Mouse (Mus musculus) CH12.LX (cell line): ENCODE measurements around the gene Fstl4. TPM values are rescaled to one million over a fixed set of nuclear protein-coding genes. Genes with fewer than 3 reads are reported as not detected.

Experiments
- DNase-seq: peaks from one replicate; pipeline ENCODE4 v3.0.0-alpha.2; 2013; ENCODE audit errors: extremely low read depth
- H3K27ac ChIP-seq: 2 replicates; pipeline ENCODE4 v1.5.1; 2012; ENCODE audit warnings: low read depth, mild to moderate bottlenecking, control low read depth, moderate library complexity; ENCODE audit not compliant: insufficient read depth
- H3K27me3 ChIP-seq: replicated peaks from 2 replicates; pipeline ENCODE3; 2012; ENCODE audit warnings: inconsistent platforms
- H3K36me3 ChIP-seq, 2 experiments: replicated peaks in 1 of 2; 2 replicates each; pipeline versions ENCODE3 to v1.6.1; 2012; ENCODE audit warnings: inconsistent platforms in 1 of 2, low read length in 1 of 2, mild to moderate bottlenecking in 1 of 2, mixed read lengths in 1 of 2, moderate library complexity in 1 of 2; ENCODE audit not compliant: control insufficient read depth in 1 of 2, insufficient read depth in 1 of 2
- H3K4me1 ChIP-seq, 2 experiments: 2 replicates each; pipeline ENCODE4 v1.6.1; 2012; ENCODE audit warnings: inconsistent platforms in 1 of 2, moderate library complexity in 1 of 2; ENCODE audit not compliant: insufficient read depth in 2 of 2, control insufficient read depth in 1 of 2
- H3K4me2 ChIP-seq: 2 replicates; pipeline ENCODE4 v1.6.1; 2012; ENCODE audit warnings: low read depth, mild to moderate bottlenecking, control low read depth; ENCODE audit not compliant: poor library complexity, insufficient read depth, severe bottlenecking
- H3K4me3 ChIP-seq, 3 experiments: fragments of 150-350 bp in 1 of 3; sonication (generic) in 1 of 3; replicated peaks in 1 of 3; 2 replicates each; pipeline versions ENCODE3 to v1.5.1; 2011 to 2012; ENCODE audit warnings: low read depth in 2 of 3, low read length in 2 of 3, mild to moderate bottlenecking in 2 of 3, moderate library complexity in 2 of 3, control low read depth in 1 of 3, improper control_type of control experiment in 1 of 3, inconsistent platforms in 1 of 3, mixed read lengths in 1 of 3; ENCODE audit not compliant: poor library complexity in 1 of 3
- H3K79me2 ChIP-seq: replicated peaks from 2 replicates; pipeline ENCODE4 v1.6.1; 2012; ENCODE audit warnings: mild to moderate bottlenecking, moderate library complexity; ENCODE audit not compliant: control insufficient read depth, poor library complexity, insufficient read depth, severe bottlenecking; ENCODE audit errors: extremely low read depth
- H3K9ac ChIP-seq: 2 replicates; pipeline ENCODE4 v1.6.1; 2012; ENCODE audit warnings: low read depth, mild to moderate bottlenecking, control low read depth, moderate library complexity; ENCODE audit not compliant: insufficient read depth
- H3K9me3 ChIP-seq: replicated peaks from 2 replicates; pipeline ENCODE3; 2012; ENCODE audit warnings: low read length, inconsistent platforms, mixed read lengths
- CHD1 ChIP-seq: IDR thresholded peaks from 2 replicates; pipeline ENCODE4 v1.6.1; 2012; ENCODE audit warnings: low read depth, low read length, improper control_type of control experiment, inconsistent platforms
- CHD2 ChIP-seq: IDR thresholded peaks from 2 replicates; pipeline ENCODE4 v1.6.1; 2011; ENCODE audit warnings: low read length, improper control_type of control experiment
- CTCF ChIP-seq, 2 experiments: IDR thresholded peaks in 1 of 2; conservative IDR thresholded peaks in 1 of 2; 2 replicates each; pipeline ENCODE4 v1.5.1; 2011 to 2012; ENCODE audit warnings: low read depth in 2 of 2, low read length in 2 of 2, improper control_type of control experiment in 1 of 2, inconsistent platforms in 1 of 2, mild to moderate bottlenecking in 1 of 2, moderate library complexity in 1 of 2
- E2F4 ChIP-seq: IDR thresholded peaks from 2 replicates; pipeline ENCODE4 v1.6.1; 2011; ENCODE audit warnings: low read depth, low read length, improper control_type of control experiment; ENCODE audit not compliant: insufficient replicate concordance
- EP300 ChIP-seq: IDR thresholded peaks from 2 replicates; pipeline ENCODE4 v1.6.1; 2011; ENCODE audit warnings: low read length, improper control_type of control experiment
- GABPA ChIP-seq: IDR thresholded peaks from 2 replicates; pipeline ENCODE4 v1.6.1; 2012; ENCODE audit warnings: low read depth, low read length, improper control_type of control experiment, inconsistent platforms; ENCODE audit not compliant: insufficient replicate concordance
- HCFC1 ChIP-seq: IDR thresholded peaks from 2 replicates; pipeline ENCODE4 v1.6.1; 2012; ENCODE audit warnings: low read depth, mild to moderate bottlenecking, inconsistent platforms, low read length, improper control_type of control experiment
- IRF4 ChIP-seq: IDR thresholded peaks from 2 replicates; pipeline ENCODE4 v1.6.1; 2014; ENCODE audit warnings: low read depth, mild to moderate bottlenecking, inconsistent platforms, low read length, improper control_type of control experiment
- JUND ChIP-seq: conservative IDR thresholded peaks from 2 replicates; pipeline ENCODE4 v1.6.1; 2011; ENCODE audit warnings: low read depth, low read length, improper control_type of control experiment
- MEF2A ChIP-seq: IDR thresholded peaks from 2 replicates; pipeline ENCODE4 v1.6.1; 2014; ENCODE audit warnings: low read depth, mild to moderate bottlenecking, inconsistent platforms, low read length, improper control_type of control experiment, borderline replicate concordance
- RAD21 ChIP-seq: IDR thresholded peaks from 2 replicates; pipeline ENCODE4 v1.6.1; 2011; ENCODE audit warnings: low read depth, mild to moderate bottlenecking, low read length, improper control_type of control experiment, moderate library complexity
- SIN3A ChIP-seq: IDR thresholded peaks from 2 replicates; pipeline ENCODE4 v1.6.1; 2012; ENCODE audit warnings: low read length, improper control_type of control experiment, inconsistent platforms
- SMC3 ChIP-seq: IDR thresholded peaks from 2 replicates; pipeline ENCODE4 v1.6.1; 2011; ENCODE audit warnings: low read depth, low read length, improper control_type of control experiment
- TBP ChIP-seq: conservative IDR thresholded peaks from 2 replicates; pipeline ENCODE4 v1.6.1; 2011; ENCODE audit warnings: low read depth, low read length, improper control_type of control experiment
- TCF12 ChIP-seq: IDR thresholded peaks from 2 replicates; pipeline ENCODE4 v1.6.1; 2014; ENCODE audit warnings: low read depth, mild to moderate bottlenecking, inconsistent platforms, low read length, improper control_type of control experiment
- UBTF ChIP-seq: IDR thresholded peaks from 2 replicates; pipeline ENCODE4 v1.6.1; 2012; ENCODE audit warnings: low read depth, mild to moderate bottlenecking, inconsistent platforms, low read length, improper control_type of control experiment, moderate library complexity
- USF1 ChIP-seq: IDR thresholded peaks from 2 replicates; pipeline ENCODE4 v1.6.1; 2014; ENCODE audit warnings: low read depth, mild to moderate bottlenecking, inconsistent platforms, low read length, improper control_type of control experiment
- ZC3H11A ChIP-seq: IDR thresholded peaks from 2 replicates; pipeline ENCODE4 v1.6.1; 2012; ENCODE audit warnings: low read depth, mild to moderate bottlenecking, inconsistent platforms, low read length, improper control_type of control experiment
- ZMIZ1 ChIP-seq: IDR thresholded peaks from 2 replicates; pipeline ENCODE4 v1.6.1; 2012; ENCODE audit warnings: low read depth, mild to moderate bottlenecking, inconsistent platforms, low read length, improper control_type of control experiment
- ZNF384 ChIP-seq: IDR thresholded peaks from 2 replicates; pipeline ENCODE4 v1.6.1; 2012; ENCODE audit warnings: low read depth, low read length, improper control_type of control experiment, inconsistent platforms
- dilution Hi-C: fragments of 300-500 bp; cut with MboI; formaldehyde crosslinking; loops from 2 replicates; pipeline ENCODE4 v1.14.3; 2020; ENCODE audit warnings: low sequenced_read_pairs; ENCODE audit not compliant: extremely low pct_unique_long_range_greater_than_20kb, extremely low pct_ligation_motif_present
- in situ Hi-C: fragments of 300-500 bp; cut with MboI; formaldehyde crosslinking; loops from 3 replicates; pipeline ENCODE4 v1.14.3; 2019; ENCODE audit warnings: low sequenced_read_pairs, low pct_ligation_motif_present, low pct_unique_long_range_greater_than_20kb, mixed read lengths
- polyA plus RNA-seq: library from polyadenylated mRNA; unstranded; fragments of >175 nt; gene quantifications from 2 replicates; pipeline ENCODE4 v1.2.1, GENCODE M21; 2012; ENCODE audit warnings: low read depth; ENCODE audit not compliant: insufficient read length
- total RNA-seq, 2 experiments: library from RNA; depleted of rRNA; stranded (reverse); fragments of 300-350 nt in 1 of 2; fragments of >200 nt in 1 of 2; gene quantifications; 2 replicates each; pipeline ENCODE4 v1.2.3; 2012 to 2014

Gene Fstl4
- total and polyA plus RNA-seq, 3 experiments, result not detected

GRCm38 (mm10) chr11:53197111-53197510, 432.7 kb downstream of the Fstl4 start:
- H3K4me1 ChIP-seq, result no peaks in the 10 kb centered on the region

GRCm38 (mm10) chr11:53202459-53203250, 438.2 kb downstream of the Fstl4 start:
- peaks cover 52% of the 10 kb centered on the region for H3K27me3 ChIP-seq
- no peak overlapping the region for H3K27ac ChIP-seq
- in situ Hi-C loops, result no loop called here
- peaks cover 3% of the 10 kb centered on the region for H3K9me3 ChIP-seq
- dilution Hi-C loops, result no loop called here
- H3K4me2 ChIP-seq, result no peak overlapping the region
- TF ChIP-seq TCF12 (no peak), SMC3 (no peak)
- no peaks in the 10 kb centered on the region for H3K36me3 ChIP-seq
- no peak overlapping the region for H3K4me3 ChIP-seq
- no peaks in the 10 kb centered on the region for H3K79me2 ChIP-seq
- no peak for DNase-seq
- no peak overlapping the region for H3K9ac ChIP-seq
- no peaks in the 10 kb centered on the region for H3K4me1 ChIP-seq

More at GRCm38 (mm10) chr11:53197111-53197510, 432.7 kb downstream of the Fstl4 start:
- Histone ChIP-seq H3K9me3 (peaks cover 19% of the 10 kb centered on the region), H3K27me3 (peaks cover 46% of the 10 kb centered on the region), H3K4me2 (no peak overlapping the region), H3K36me3 (no peaks in the 10 kb centered on the region), H3K9ac (no peak overlapping the region)
- DNase-seq, result no peak
- dilution Hi-C loops, result no loop called here
- no peak for TF ChIP-seq CTCF (conservative IDR thresholded peaks at IDR 0.05 in 1 of 2, IDR thresholded peaks at IDR 0.05 in 1 of 2; ENCODE audit: low read depth in 2 of 2, low read length in 2 of 2)
- TF ChIP-seq SMC3, result no peak
- no peak for TF ChIP-seq EP300
- TF ChIP-seq ZMIZ1, result no peak
- TF ChIP-seq GABPA, result no peak
- TF ChIP-seq TBP, result no peak
- TF ChIP-seq RAD21, result no peak
- TF ChIP-seq IRF4, result no peak
- no peak for TF ChIP-seq E2F4
- TF ChIP-seq SIN3A, result no peak
- no peak for TF ChIP-seq MEF2A
- no peak for TF ChIP-seq CHD1
- TF ChIP-seq UBTF, result no peak
- no peak for TF ChIP-seq TCF12
- no peak for TF ChIP-seq USF1
- TF ChIP-seq ZC3H11A, result no peak
- TF ChIP-seq JUND, result no peak
- no peak for TF ChIP-seq ZNF384
- no peak for TF ChIP-seq HCFC1
- no peak for TF ChIP-seq CHD2
- TF ChIP-seq, all 38 proteins: peak for 0
- Histone ChIP-seq H3K27ac (no peak overlapping the region), H3K4me3 (no peak overlapping the region), H3K79me2 (no peaks in the 10 kb centered on the region)
- in situ Hi-C loops, result no loop called here
